Mouse (Mus musculus) lung, embryonic 16.5 days (tissue): ENCODE measurements around the gene Fcgrt. TPM values are rescaled to one million over a fixed set of nuclear protein-coding genes. Genes with fewer than 3 reads are reported as not detected.
"Not testable (repeated sequence)": the region's sequence is repeated elsewhere in the genome, so short reads cannot be mapped to it uniquely, and the experiment has no call there.

ENCODE experiments used
- ATAC-seq: fragments of 200-750 bp; cut with Nextera tagmentation; 2 replicates; pipeline ENCODE4 v1.8.0; 2017; ENCODE audit warnings: low read depth, mild to moderate bottlenecking, moderate library complexity
- H3K27ac ChIP-seq: fragments of 300-500 bp; sonication (generic); 2 replicates; pipeline ENCODE4 v1.5.1; 2014; ENCODE audit warnings: mild to moderate bottlenecking, control low read depth, low read length
- H3K27me3 ChIP-seq: fragments of 300-500 bp; sonication (generic); 2 replicates; pipeline ENCODE4 v1.6.1; 2014; ENCODE audit warnings: low read depth, low read length, mixed read lengths; ENCODE audit not compliant: control insufficient read depth, insufficient read depth
- H3K36me3 ChIP-seq: fragments of 300-500 bp; sonication (generic); 2 replicates; pipeline ENCODE4 v1.6.1; 2014; ENCODE audit warnings: low read length; ENCODE audit not compliant: control insufficient read depth, insufficient read depth
- H3K4me1 ChIP-seq: fragments of 300-500 bp; sonication (generic); replicated peaks from 2 replicates; pipeline ENCODE4 v1.6.1; 2014; ENCODE audit warnings: low read length, mixed read lengths; ENCODE audit not compliant: control insufficient read depth, insufficient read depth
- H3K4me2 ChIP-seq: fragments of 300-500 bp; sonication (generic); 2 replicates; pipeline ENCODE4 v1.6.1; 2014; ENCODE audit warnings: low read depth, low read length, control low read depth
- H3K4me3 ChIP-seq: fragments of 300-500 bp; sonication (generic); 2 replicates; pipeline ENCODE4 v1.5.1; 2014; ENCODE audit warnings: mild to moderate bottlenecking, low read length, control low read depth
- H3K9ac ChIP-seq: fragments of 300-500 bp; sonication (generic); 2 replicates; pipeline ENCODE4 v1.6.1; 2014; ENCODE audit warnings: low read length, control low read depth
- H3K9me3 ChIP-seq: fragments of 300-500 bp; sonication (generic); 2 replicates; pipeline ENCODE4 v1.6.1; 2016; ENCODE audit warnings: low read length; ENCODE audit not compliant: control insufficient read depth
- WGBS: fragments of 180-500 bp; shearing (Covaris S2); extraction: QIAGEN DNeasy Blood & Tissue Kit; methylation state at CpG from one replicate; pipeline ENCODE4 v1.1.7; 2014; 5-methylcytosine and 5-hydroxymethylcytosine counted together
- polyA plus RNA-seq: library from polyadenylated mRNA; unstranded; fragments of >200 nt; fragmentation: Nextera tagmentation; extraction: Ambion mirVana; gene quantifications from 2 replicates; pipeline ENCODE4 v1.2.1, GENCODE M21; 2015

Gene Fcgrt
- polyA plus RNA-seq, 1 experiment from 2014 or later = 93.7 TPM

DNA sequence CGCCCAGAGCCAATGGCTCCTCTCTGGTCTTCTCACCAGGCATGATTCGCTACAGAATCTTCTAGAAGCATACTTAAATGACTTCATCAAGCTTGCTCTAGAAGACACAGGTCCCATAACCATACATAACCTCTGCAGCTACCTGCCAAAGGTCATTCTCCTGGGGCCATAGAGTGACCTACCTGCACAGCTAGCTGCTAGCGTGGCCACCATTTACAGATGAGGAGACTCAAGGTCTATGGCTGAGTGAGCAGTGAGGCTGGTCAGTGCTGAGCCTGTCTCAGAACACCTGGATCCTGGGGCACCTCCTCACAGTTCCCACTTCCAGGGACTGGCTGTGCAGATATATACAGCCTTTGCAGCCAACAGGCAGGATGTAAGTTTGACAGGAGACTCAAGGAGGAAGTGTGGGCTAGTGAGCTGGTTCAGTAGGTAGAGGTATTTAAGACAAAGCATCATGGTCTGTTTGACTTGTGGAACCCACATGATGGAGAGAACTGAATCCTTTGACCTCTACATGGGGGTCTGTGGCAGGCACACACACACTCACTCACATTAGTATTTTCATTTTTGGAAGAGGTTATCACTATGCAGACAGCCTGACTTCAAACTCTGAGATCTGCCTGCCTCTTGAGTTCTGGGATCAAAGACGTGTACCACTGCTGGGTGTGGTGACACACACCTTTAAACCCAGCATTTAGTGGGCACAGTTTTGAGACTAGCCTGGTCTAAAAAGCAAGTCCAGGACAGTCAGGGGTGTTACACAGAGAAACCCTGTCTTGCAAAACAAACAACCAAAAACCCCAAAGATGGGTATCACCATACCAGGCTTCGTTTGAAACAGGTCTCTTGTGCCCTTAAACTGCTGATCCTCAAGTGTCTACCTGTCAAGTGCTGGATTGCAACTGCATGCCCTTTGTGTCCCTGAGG lies 16.4 kb upstream of the Fcgrt start:
- 70% methylated on average over 5 of the region's 5 CpGs for WGBS
- no peak overlapping the region for H3K4me2 ChIP-seq
- ATAC-seq = no peak
- H3K9ac ChIP-seq = no peak overlapping the region
- H3K27ac ChIP-seq = no peak overlapping the region
- no peak overlapping the region for H3K4me3 ChIP-seq
- no peaks in the 10 kb centered on the region for H3K9me3 ChIP-seq
- H3K36me3 ChIP-seq = peaks cover 42% of the 10 kb centered on the region
- H3K27me3 ChIP-seq = no peaks in the 10 kb centered on the region
- H3K4me1 ChIP-seq = peaks cover 25% of the 10 kb centered on the region

DNA sequence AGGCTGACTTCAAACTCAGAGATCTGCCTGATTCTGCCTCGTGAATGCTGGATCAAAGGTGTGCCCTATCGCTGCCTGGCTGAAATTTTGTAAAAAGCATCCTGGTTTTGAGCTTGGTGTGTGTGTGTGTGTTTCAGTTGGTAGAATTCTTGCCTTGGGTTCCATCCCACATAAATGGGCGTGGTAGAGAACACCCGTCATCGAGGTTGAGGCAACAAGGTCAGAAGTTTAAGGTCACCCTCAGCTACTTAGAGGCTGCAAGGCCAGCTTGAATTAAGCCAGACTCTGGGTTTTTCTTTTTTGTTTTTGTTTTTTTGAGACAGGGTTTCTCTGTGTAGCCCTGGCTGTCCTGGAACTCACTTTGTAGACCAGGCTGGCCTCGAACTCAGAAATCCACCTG lies 14.7 kb upstream of the Fcgrt start:
- no peak for ATAC-seq
- WGBS = 81% methylated on average over 6 of the region's 6 CpGs

DNA sequence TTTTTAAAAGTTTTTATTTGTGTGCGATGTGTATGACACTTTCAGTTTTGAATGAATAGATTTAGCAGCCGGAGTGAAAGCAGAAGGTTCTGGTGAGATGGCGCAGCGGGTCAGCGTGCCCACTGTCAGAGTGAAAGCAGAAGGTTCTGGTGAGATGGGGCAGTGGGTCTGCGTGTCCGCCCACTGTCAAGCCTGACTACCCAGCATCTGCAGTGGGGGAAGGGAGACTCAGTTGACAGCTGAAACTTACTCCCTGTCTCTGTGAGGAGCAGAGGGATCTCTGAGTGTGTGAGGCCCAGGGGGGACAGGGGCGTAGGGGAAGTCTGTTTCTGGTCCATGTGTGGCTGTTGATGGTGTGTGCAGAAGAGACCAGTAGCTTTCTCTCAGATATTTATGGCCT lies 13.9 kb upstream of the Fcgrt start:
- Histone ChIP-seq H3K36me3 (peaks cover 33% of the 10 kb centered on the region), H3K4me1 (peaks cover 14% of the 10 kb centered on the region), H3K27me3 (no peaks in the 10 kb centered on the region), H3K9me3 (no peaks in the 10 kb centered on the region), H3K4me3 (no peak overlapping the region), H3K27ac (no peak overlapping the region), H3K4me2 (no peak overlapping the region), H3K9ac (no peak overlapping the region)
- no peak for ATAC-seq
- 74% methylated on average over 8 of the region's 8 CpGs for WGBS

More for the DNA sequence above, 14.7 kb upstream of the Fcgrt start:
- Histone ChIP-seq H3K27ac (no peak overlapping the region), H3K9ac (no peak overlapping the region), H3K4me3 (no peak overlapping the region), H3K4me1 (peaks cover 21% of the 10 kb centered on the region), H3K9me3 (no peaks in the 10 kb centered on the region), H3K27me3 (no peaks in the 10 kb centered on the region), H3K4me2 (no peak overlapping the region), H3K36me3 (peaks cover 39% of the 10 kb centered on the region)

DNA sequence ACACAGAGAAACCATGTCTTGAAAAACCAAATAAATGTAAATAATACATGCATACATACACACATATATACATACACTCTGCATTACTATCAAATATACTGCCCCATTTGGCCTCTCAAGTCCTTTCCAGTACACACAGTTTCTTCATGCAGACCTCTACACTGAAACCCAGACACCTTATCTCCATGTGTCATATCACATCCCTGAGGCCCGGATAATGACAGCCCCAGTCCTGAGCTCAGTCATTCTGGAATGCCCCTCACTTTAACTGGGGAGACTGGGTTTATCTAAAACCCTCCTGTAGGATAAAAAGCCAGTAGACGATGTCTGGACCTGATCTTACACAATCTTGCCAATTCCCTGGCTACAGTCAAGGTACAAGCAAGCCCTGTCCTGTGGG lies 9.8 kb upstream of the Fcgrt start:
- no peaks in the 10 kb centered on the region for H3K27me3 ChIP-seq
- 65% methylated on average over 2 of the region's 2 CpGs for WGBS
- H3K4me2 ChIP-seq = no peak overlapping the region
- no peak overlapping the region for H3K27ac ChIP-seq
- H3K4me1 ChIP-seq = no peaks in the 10 kb centered on the region
- H3K9ac ChIP-seq = no peak overlapping the region
- no peaks in the 10 kb centered on the region for H3K36me3 ChIP-seq
- H3K4me3 ChIP-seq = no peak overlapping the region
- ATAC-seq = no peak
- H3K9me3 ChIP-seq = no peaks in the 10 kb centered on the region

DNA sequence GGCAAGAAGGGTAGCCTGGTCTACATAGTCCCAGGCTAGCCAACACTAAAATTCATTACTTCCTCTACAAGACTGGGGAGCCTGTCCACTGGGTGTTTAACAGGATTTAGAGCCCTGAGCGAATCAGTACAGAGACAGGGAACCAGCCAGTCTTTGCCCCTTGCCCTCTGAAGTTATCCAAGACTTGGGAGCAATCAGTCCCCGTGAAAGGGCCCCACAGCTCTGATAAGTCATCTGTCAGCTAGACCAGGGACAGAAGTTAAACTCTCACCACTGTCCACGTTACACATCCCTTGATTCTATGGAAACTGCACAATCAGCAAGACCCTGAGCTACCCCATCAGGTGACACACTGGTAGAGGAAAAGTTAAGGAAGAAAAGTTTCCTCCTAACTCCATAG lies 8.9 kb upstream of the Fcgrt start:
- ATAC-seq = no peak

DNA sequence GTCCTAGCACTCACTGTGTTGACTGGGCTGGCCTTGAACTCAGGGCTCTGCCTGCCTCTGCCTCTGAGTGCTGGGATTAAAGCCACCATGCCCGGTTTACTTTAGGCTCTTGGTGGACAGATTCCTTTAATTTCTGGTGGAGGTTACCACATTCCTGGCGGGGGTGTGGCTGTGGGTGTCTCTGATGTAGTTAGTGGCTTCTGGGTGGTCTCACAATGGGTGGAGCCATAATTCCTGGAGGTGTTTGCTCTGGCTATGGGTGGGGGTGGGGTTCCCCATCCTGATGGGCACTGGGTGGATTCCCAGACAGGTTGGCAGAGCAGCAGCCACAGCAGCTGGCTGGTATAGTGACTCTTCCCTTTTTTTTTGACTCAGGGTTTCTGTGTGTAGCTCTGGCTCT lies 8.3 kb upstream of the Fcgrt start:
- Histone ChIP-seq H3K9me3 (no peaks in the 10 kb centered on the region), H3K9ac (no peak overlapping the region), H3K4me2 (no peak overlapping the region), H3K36me3 (no peaks in the 10 kb centered on the region), H3K4me3 (no peak overlapping the region), H3K27me3 (no peaks in the 10 kb centered on the region), H3K4me1 (no peaks in the 10 kb centered on the region), H3K27ac (no peak overlapping the region)
- no peak for ATAC-seq
- 52% methylated on average over 2 of the region's 2 CpGs for WGBS

More for the DNA sequence above, 8.9 kb upstream of the Fcgrt start:
- WGBS = 36% methylated on average over 3 of the region's 3 CpGs
- Histone ChIP-seq H3K4me3 (no peak overlapping the region), H3K36me3 (no peaks in the 10 kb centered on the region), H3K27ac (no peak overlapping the region), H3K27me3 (no peaks in the 10 kb centered on the region), H3K4me1 (no peaks in the 10 kb centered on the region), H3K9ac (no peak overlapping the region), H3K4me2 (no peak overlapping the region), H3K9me3 (no peaks in the 10 kb centered on the region)

DNA sequence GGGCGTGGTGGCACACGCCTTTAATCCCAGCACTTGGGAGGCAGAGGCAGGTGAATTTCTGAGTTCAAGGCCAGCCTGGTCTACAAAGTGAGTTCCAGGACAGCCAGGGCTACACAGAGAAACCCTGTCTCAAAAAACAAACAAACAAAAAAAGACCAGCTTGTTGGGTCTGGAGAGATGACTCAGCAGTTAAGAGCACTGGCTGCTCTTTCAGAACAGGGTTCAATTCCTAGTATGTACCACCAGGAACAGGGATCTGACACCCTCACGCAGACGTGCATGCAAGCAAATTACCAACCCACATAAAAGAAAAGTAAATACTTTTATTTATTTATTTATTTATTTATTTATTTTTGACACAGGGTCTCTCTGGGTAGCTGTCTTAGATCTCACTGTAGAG lies 6.4 kb upstream of the Fcgrt start:
- not testable (repeated sequence) for H3K4me2 ChIP-seq, H3K9ac ChIP-seq, H3K9me3 ChIP-seq, H3K27me3 ChIP-seq, ATAC-seq, H3K36me3 ChIP-seq, H3K4me3 ChIP-seq, H3K27ac ChIP-seq, H3K4me1 ChIP-seq
- WGBS = 77% methylated on average over 4 of the region's 4 CpGs

DNA sequence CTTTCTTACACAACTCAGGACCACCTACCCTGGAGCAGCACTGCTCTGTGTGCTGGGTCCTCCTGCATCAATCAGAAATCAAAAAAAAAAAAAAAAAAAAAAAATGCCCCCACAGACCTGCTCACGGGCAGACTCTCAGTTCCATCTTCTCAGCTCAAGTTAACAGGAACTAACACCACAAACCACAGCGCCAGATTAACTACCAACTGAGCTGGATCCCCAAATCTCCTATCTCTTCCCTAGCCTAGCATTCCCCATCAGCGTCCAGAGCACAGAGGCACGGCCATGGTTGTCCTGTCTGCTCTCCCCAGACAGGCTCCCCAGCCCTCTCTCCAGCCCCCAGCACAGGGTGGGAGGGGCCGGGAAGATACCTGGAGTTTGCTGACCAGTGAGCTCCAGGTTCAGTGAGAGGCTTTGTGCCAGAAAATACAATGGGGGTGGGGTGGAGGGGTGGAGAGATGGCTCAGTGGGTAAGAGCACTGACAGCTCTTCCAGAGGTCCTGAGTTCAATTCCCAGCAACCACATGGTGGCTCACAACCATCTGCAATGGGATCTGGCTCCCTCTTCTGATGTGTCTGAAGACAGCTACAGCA lies 3.5 kb upstream of the Fcgrt start:
- H3K4me3 ChIP-seq = no peak overlapping the region
- peaks cover 22% of the 10 kb centered on the region for H3K4me1 ChIP-seq
- no peak overlapping the region for H3K9ac ChIP-seq
- H3K4me2 ChIP-seq = no peak overlapping the region
- WGBS = 58% methylated on average over 5 of the region's 5 CpGs
- no peaks in the 10 kb centered on the region for H3K9me3 ChIP-seq
- H3K36me3 ChIP-seq = no peaks in the 10 kb centered on the region
- H3K27ac ChIP-seq = no peak overlapping the region
- no peak for ATAC-seq
- no peaks in the 10 kb centered on the region for H3K27me3 ChIP-seq

DNA sequence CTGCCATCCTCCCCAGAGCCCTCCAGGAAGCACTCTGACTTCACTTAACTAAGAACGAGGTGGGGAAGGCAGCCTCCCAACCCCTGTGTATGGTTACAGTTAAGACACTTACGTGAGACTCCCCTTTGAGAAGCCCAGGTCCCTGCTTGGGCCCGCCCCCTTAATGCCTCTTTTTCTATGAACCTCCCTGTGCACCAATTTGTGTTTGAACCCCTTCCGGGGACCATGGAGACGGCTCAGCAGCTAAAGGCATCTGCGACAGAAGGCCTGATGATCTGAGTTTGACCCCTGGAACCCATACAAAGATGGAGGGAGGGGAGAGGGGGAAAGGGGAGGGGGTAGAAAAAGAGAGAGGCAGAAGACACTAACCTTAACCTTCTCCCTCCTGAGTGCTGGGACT lies 2.8 kb upstream of the Fcgrt start:
- H3K36me3 ChIP-seq = no peaks in the 10 kb centered on the region
- no peaks in the 10 kb centered on the region for H3K9me3 ChIP-seq
- no peak overlapping the region for H3K27ac ChIP-seq
- ATAC-seq = no peak
- WGBS = 53% methylated on average over 6 of the region's 6 CpGs
- peaks cover 22% of the 10 kb centered on the region for H3K4me1 ChIP-seq
- no peaks in the 10 kb centered on the region for H3K27me3 ChIP-seq
- no peak overlapping the region for H3K4me2 ChIP-seq
- H3K4me3 ChIP-seq = no peak overlapping the region
- no peak overlapping the region for H3K9ac ChIP-seq
